Mouse (Mus musculus) limb, embryonic 15.5 days (tissue): ENCODE results near the gene 4930572O03Rik. TPM values are rescaled to one million over a fixed set of nuclear protein-coding genes. Genes with fewer than 3 reads are reported as not detected.
A peak's percentile ranks its signal among the peaks of the same experiment; 100 is the strongest.
"Not testable (repeated sequence)": the region's sequence is repeated elsewhere in the genome, so short reads cannot be mapped to it uniquely, and the experiment has no call there.

Experiments used
- ATAC-seq: fragments of 200-750 bp; cut with Nextera tagmentation; 2 replicates; pipeline ENCODE4 v1.8.0; 2017; ENCODE audit warnings: low read depth, moderate TSS enrichment; ENCODE audit not compliant: insufficient number of reproducible peaks, low FRiP score, low TSS enrichment
- H3K27ac ChIP-seq: fragments of 300-500 bp; sonication (generic); 2 replicates; pipeline ENCODE4 v1.5.1; 2015; ENCODE audit warnings: moderate library complexity, mild to moderate bottlenecking, inconsistent platforms
- H3K27me3 ChIP-seq: fragments of 300-500 bp; sonication (generic); 2 replicates; pipeline ENCODE4 v1.6.1; 2015; ENCODE audit warnings: inconsistent platforms
- H3K36me3 ChIP-seq: fragments of 300-500 bp; sonication (generic); 2 replicates; pipeline ENCODE4 v1.6.1; 2015; ENCODE audit warnings: inconsistent platforms
- H3K4me1 ChIP-seq: fragments of 300-500 bp; sonication (generic); 2 replicates; pipeline ENCODE4 v1.6.1; 2015; ENCODE audit warnings: inconsistent platforms
- H3K4me2 ChIP-seq: fragments of 300-500 bp; sonication (generic); 2 replicates; pipeline ENCODE4 v1.6.1; 2015; ENCODE audit warnings: mild to moderate bottlenecking, inconsistent platforms
- H3K4me3 ChIP-seq: fragments of 300-500 bp; sonication (generic); 2 replicates; pipeline ENCODE4 v1.5.1; 2015; ENCODE audit warnings: mild to moderate bottlenecking, inconsistent platforms
- H3K9ac ChIP-seq: fragments of 300-500 bp; sonication (generic); 2 replicates; pipeline ENCODE4 v1.6.1; 2015; ENCODE audit warnings: inconsistent platforms
- H3K9me3 ChIP-seq: fragments of 300-500 bp; sonication (generic); 2 replicates; pipeline ENCODE4 v1.6.1; 2016; ENCODE audit warnings: inconsistent platforms
- WGBS: fragments of 180-500 bp; shearing (Covaris S2); methylation state at CpG from one replicate; pipeline ENCODE4 v1.1.7; 2015; 5-methylcytosine and 5-hydroxymethylcytosine counted together
- polyA plus RNA-seq: library from polyadenylated mRNA; unstranded; fragments of >200 nt; fragmentation: Nextera tagmentation; extraction: Ambion mirVana; gene quantifications from 2 replicates; pipeline ENCODE4 v1.2.1, GENCODE M21; 2015

4930572O03Rik gene
- polyA plus RNA-seq, 1 experiment from 2014 or later: not detected

GRCm38 (mm10) chr5:15674429-15675244 is 17.8 kb upstream of the 4930572O03Rik start:
- H3K27me3 ChIP-seq, H3K27ac ChIP-seq, H3K4me1 ChIP-seq, H3K36me3 ChIP-seq, H3K4me3 ChIP-seq, H3K9me3 ChIP-seq, H3K4me2 ChIP-seq, H3K9ac ChIP-seq: not testable (repeated sequence)
- 89% methylated on average over 5 of the region's 8 CpGs for WGBS
- ATAC-seq: peak; percentile 84

GRCm38 (mm10) chr5:15673989-15674388 is 17.1 kb upstream of the 4930572O03Rik start:
- 69% methylated on average over 2 of the region's 2 CpGs for WGBS
- not testable (repeated sequence) for H3K4me3 ChIP-seq, H3K27ac ChIP-seq, H3K36me3 ChIP-seq, H3K9me3 ChIP-seq, ATAC-seq, H3K27me3 ChIP-seq, H3K4me1 ChIP-seq, H3K9ac ChIP-seq, H3K4me2 ChIP-seq

GRCm38 (mm10) chr5:15670789-15671188 is 13.9 kb upstream of the 4930572O03Rik start:
- not testable (repeated sequence) for H3K9ac ChIP-seq, H3K27ac ChIP-seq, H3K4me2 ChIP-seq, H3K9me3 ChIP-seq, ATAC-seq, H3K36me3 ChIP-seq, H3K4me3 ChIP-seq, H3K27me3 ChIP-seq, H3K4me1 ChIP-seq
- WGBS: 82% methylated on average over 8 of the region's 18 CpGs

- not testable (repeated sequence) for H3K9me3 ChIP-seq, H3K27me3 ChIP-seq, ATAC-seq, H3K36me3 ChIP-seq, H3K4me1 ChIP-seq, H3K4me2 ChIP-seq, H3K27ac ChIP-seq, H3K4me3 ChIP-seq, H3K9ac ChIP-seq
- 75% methylated on average over 7 of the region's 7 CpGs for WGBS
Observed at GRCm38 (mm10) chr5:15663847-15664246, 7.0 kb upstream of the 4930572O03Rik start.

- H3K9me3 ChIP-seq, H3K9ac ChIP-seq, H3K36me3 ChIP-seq, H3K27ac ChIP-seq, H3K27me3 ChIP-seq, ATAC-seq, H3K4me3 ChIP-seq, H3K4me1 ChIP-seq, H3K4me2 ChIP-seq: not testable (repeated sequence)
- WGBS: 71% methylated on average over 2 of the region's 2 CpGs
Observed at GRCm38 (mm10) chr5:15652334-15652733, 4.5 kb downstream of the 4930572O03Rik start.

GRCm38 (mm10) chr5:15645707-15646106 is 11.2 kb downstream of the 4930572O03Rik start:
- not testable (repeated sequence) for H3K27ac ChIP-seq, H3K4me1 ChIP-seq, H3K9ac ChIP-seq, ATAC-seq, H3K36me3 ChIP-seq, H3K4me3 ChIP-seq, H3K27me3 ChIP-seq, H3K4me2 ChIP-seq, H3K9me3 ChIP-seq
- 24% methylated on average over 6 of the region's 6 CpGs for WGBS

- not testable (repeated sequence) for H3K27me3 ChIP-seq, H3K4me3 ChIP-seq, H3K27ac ChIP-seq, H3K9ac ChIP-seq, H3K9me3 ChIP-seq, H3K4me2 ChIP-seq, H3K36me3 ChIP-seq, H3K4me1 ChIP-seq
- 65% methylated on average over 2 of the region's 2 CpGs for WGBS
- peak; percentile 81 for ATAC-seq
Observed at GRCm38 (mm10) chr5:15637637-15638036, 19.2 kb downstream of the 4930572O03Rik start.

- not testable (repeated sequence) for H3K27ac ChIP-seq, ATAC-seq, H3K27me3 ChIP-seq, H3K9ac ChIP-seq, H3K9me3 ChIP-seq, H3K4me1 ChIP-seq, H3K4me3 ChIP-seq, H3K4me2 ChIP-seq, H3K36me3 ChIP-seq
- 26% methylated on average over 5 of the region's 5 CpGs for WGBS
Observed at GRCm38 (mm10) chr5:15630068-15630467, 26.8 kb downstream of the 4930572O03Rik start.

GRCm38 (mm10) chr5:15628136-15628535 is 28.7 kb downstream of the 4930572O03Rik start:
- 28% methylated on average over 1 of the region's 1 CpGs for WGBS
- H3K36me3 ChIP-seq, ATAC-seq, H3K4me1 ChIP-seq, H3K4me2 ChIP-seq, H3K9me3 ChIP-seq, H3K27me3 ChIP-seq, H3K27ac ChIP-seq, H3K9ac ChIP-seq, H3K4me3 ChIP-seq: not testable (repeated sequence)

GRCm38 (mm10) chr5:15618764-15619163 is 38.1 kb downstream of the 4930572O03Rik start, which contains the start of gene Speer4d:
Gene Speer4d (plus strand): TSS chr5:15619064.
- not testable (repeated sequence) for H3K36me3 ChIP-seq, H3K27ac ChIP-seq, H3K4me3 ChIP-seq, ATAC-seq, H3K9me3 ChIP-seq, H3K9ac ChIP-seq, H3K4me1 ChIP-seq, H3K4me2 ChIP-seq, H3K27me3 ChIP-seq
- WGBS: 53% methylated on average over 1 of the region's 1 CpGs

- not testable (repeated sequence) for ATAC-seq
Observed at GRCm38 (mm10) chr5:15616195-15616594, 40.7 kb downstream of the 4930572O03Rik start.

GRCm38 (mm10) chr5:15610695-15611094 is 46.2 kb downstream of the 4930572O03Rik start:
- ATAC-seq, H3K4me2 ChIP-seq, H3K36me3 ChIP-seq, H3K4me1 ChIP-seq, H3K4me3 ChIP-seq, H3K27ac ChIP-seq, H3K9ac ChIP-seq, H3K9me3 ChIP-seq, H3K27me3 ChIP-seq: not testable (repeated sequence)
- 3% methylated on average over 1 of the region's 1 CpGs for WGBS

More at GRCm38 (mm10) chr5:15616195-15616594, 40.7 kb downstream of the 4930572O03Rik start:
- H3K9ac ChIP-seq, H3K27me3 ChIP-seq, H3K4me1 ChIP-seq, H3K36me3 ChIP-seq, H3K4me2 ChIP-seq, H3K27ac ChIP-seq, H3K9me3 ChIP-seq, H3K4me3 ChIP-seq: not testable (repeated sequence)
- WGBS: 76% methylated on average over 3 of the region's 3 CpGs

GRCm38 (mm10) chr5:15606677-15607076 is 50.2 kb downstream of the 4930572O03Rik start:
- not testable (repeated sequence) for H3K27me3 ChIP-seq, H3K4me2 ChIP-seq, H3K9ac ChIP-seq, H3K36me3 ChIP-seq, H3K9me3 ChIP-seq, H3K4me3 ChIP-seq, H3K4me1 ChIP-seq, H3K27ac ChIP-seq
- 62% methylated on average over 6 of the region's 6 CpGs for WGBS
- ATAC-seq: peak; percentile 84
